Mouse (Mus musculus) right cerebral cortex, postnatal 10 days (tissue): Measurements from ENCODE around the gene Cfap43.

Source experiments
- DNase-seq, 2 experiments: peaks; one replicate each; pipeline ENCODE4 v3.0.0; 2021; ENCODE audit warnings: low spot score in 2 of 2

The Cfap43 gene

GRCm38 (mm10) chr19:47795009-47795728, 123.9 kb downstream of the Cfap43 start:
- DNase-seq: peak; percentile 64 to 77

- DNase-seq: no peak
Measured at GRCm38 (mm10) chr19:47794331-47794730, 124.8 kb downstream of the Cfap43 start.

- no peak for DNase-seq
Measured at GRCm38 (mm10) chr19:47790316-47791020, 128.6 kb downstream of the Cfap43 start.

- DNase-seq: no peak
Measured at GRCm38 (mm10) chr19:47783898-47784297, 135.2 kb downstream of the Cfap43 start.

GRCm38 (mm10) chr19:47780972-47781371, 138.1 kb downstream of the Cfap43 start:
- DNase-seq: no peak

- DNase-seq: peak; percentile 52 to 84
Measured at GRCm38 (mm10) chr19:47780145-47780544, 138.9 kb downstream of the Cfap43 start.

- DNase-seq: no peak
Measured at GRCm38 (mm10) chr19:47777847-47778246, 141.2 kb downstream of the Cfap43 start.

- no peak for DNase-seq
Measured at GRCm38 (mm10) chr19:47755625-47756024, 163.5 kb downstream of the Cfap43 start.

GRCm38 (mm10) chr19:47754931-47755330, 164.2 kb downstream of the Cfap43 start:
- DNase-seq: no peak

GRCm38 (mm10) chr19:47753921-47754320, 165.2 kb downstream of the Cfap43 start:
- DNase-seq: no peak

GRCm38 (mm10) chr19:47752456-47752855, 166.6 kb downstream of the Cfap43 start:
- DNase-seq: no peak

GRCm38 (mm10) chr19:47750391-47750790, 168.7 kb downstream of the Cfap43 start:
- DNase-seq: no peak

- no peak for DNase-seq
Measured at GRCm38 (mm10) chr19:47748950-47749349, 170.1 kb downstream of the Cfap43 start.

- no peak for DNase-seq
Measured at GRCm38 (mm10) chr19:47747072-47747471, 172.0 kb downstream of the Cfap43 start.

- DNase-seq: peak; percentile 65 to 73
Measured at GRCm38 (mm10) chr19:47731931-47732330, 187.2 kb downstream of the Cfap43 start.

- DNase-seq: peak; percentile 99 to 100
Measured at GRCm38 (mm10) chr19:47731071-47731881, 187.8 kb downstream of the Cfap43 start, which contains the start of gene Sfr1. Gene Sfr1, plus strand, starts transcription at chr19:47731682.

- peak; percentile 73 to 80 for DNase-seq
Measured at GRCm38 (mm10) chr19:47730691-47731070, 188.4 kb downstream of the Cfap43 start.

- no peak for DNase-seq
Measured at GRCm38 (mm10) chr19:47725643-47726140, 193.4 kb downstream of the Cfap43 start.

GRCm38 (mm10) chr19:47724903-47725302, 194.2 kb downstream of the Cfap43 start:
- DNase-seq: no peak

- no peak for DNase-seq
Measured at GRCm38 (mm10) chr19:47722471-47722870, 196.6 kb downstream of the Cfap43 start.

GRCm38 (mm10) chr19:47719147-47719546, 199.9 kb downstream of the Cfap43 start:
- DNase-seq: no peak

GRCm38 (mm10) chr19:47716144-47716543, 202.9 kb downstream of the Cfap43 start:
- DNase-seq: no peak
